Mouse (Mus musculus): ENCODE results near the gene B3galnt2. TPM values are rescaled to one million over a fixed set of nuclear protein-coding genes. Genes with fewer than 3 reads are reported as not detected.
A peak's percentile ranks its signal among the peaks of the same experiment; 100 is the strongest.
"Not testable (repeated sequence)": the region's sequence is repeated elsewhere in the genome, so short reads cannot be mapped to it uniquely, and the experiment has no call there.

B3galnt2 gene
- polyA plus RNA-seq, 1 experiment from 2014 or later, result 25.2 TPM

- Histone ChIP-seq H3K36me3 (replicated peaks) (peaks cover 4% of the 10 kb centered on the region), H3K4me3 (replicated peaks) (no peak overlapping the region), H3K9me3 (replicated peaks) (no peaks in the 10 kb centered on the region), H3K4me1 (replicated peaks) (peaks cover 86% of the 10 kb centered on the region), H3K4me2 (peak overlapping the region; percentile 54), H3K27ac (replicated peaks) (peak overlapping the region; percentile 93), H3K9ac (no peak overlapping the region), H3K27me3 (no peaks in the 10 kb centered on the region)
- peak; percentile 85 for ATAC-seq (ENCODE audit: insufficient read depth)
Observed at GRCm38 (mm10) chr13:14034073-14034348, 79.7 kb downstream of the B3galnt2 start.

- Histone ChIP-seq H3K27ac (replicated peaks) (peak overlapping the region; percentile 93), H3K4me1 (replicated peaks) (peaks cover 76% of the 10 kb centered on the region)
- not testable (repeated sequence) for H3K36me3 ChIP-seq (replicated peaks); H3K9ac ChIP-seq; H3K27me3 ChIP-seq; H3K9me3 ChIP-seq (replicated peaks); H3K4me3 ChIP-seq (replicated peaks); ATAC-seq (ENCODE audit: insufficient read depth); H3K4me2 ChIP-seq
- 80% methylated on average over 3 of the region's 3 CpGs for WGBS (ENCODE audit: insufficient replicate concordance)
Observed at GRCm38 (mm10) chr13:14035352-14035751, 81.1 kb downstream of the B3galnt2 start.

GRCm38 (mm10) chr13:14035875-14036630 lies 81.8 kb downstream of the B3galnt2 start:
- H3K27me3 ChIP-seq, result no peaks in the 10 kb centered on the region
- peaks cover 3% of the 10 kb centered on the region; the same call in 1 of the 2 replicates for H3K36me3 ChIP-seq (replicated peaks)
- no peak overlapping the region for H3K4me3 ChIP-seq (replicated peaks)
- WGBS (ENCODE audit: insufficient replicate concordance), result 82% methylated on average over 11 of the region's 11 CpGs
- peak overlapping the region; percentile 42; the same call in 1 of the 2 replicates for H3K27ac ChIP-seq (replicated peaks)
- ATAC-seq (ENCODE audit: insufficient read depth), result no peak
- H3K4me2 ChIP-seq, result no peak overlapping the region
- peaks cover 73% of the 10 kb centered on the region for H3K4me1 ChIP-seq (replicated peaks)
- H3K9ac ChIP-seq, result no peak overlapping the region
- no peaks in the 10 kb centered on the region for H3K9me3 ChIP-seq (replicated peaks)

GRCm38 (mm10) chr13:14038911-14039291 lies 84.6 kb downstream of the B3galnt2 start:
- peak overlapping the region; percentile 69 for H3K4me3 ChIP-seq (replicated peaks)
- peak overlapping the region; percentile 91 for H3K27ac ChIP-seq (replicated peaks)
- WGBS (ENCODE audit: insufficient replicate concordance), result 2% methylated on average over 8 of the region's 8 CpGs
- H3K27me3 ChIP-seq, result no peaks in the 10 kb centered on the region
- ATAC-seq (ENCODE audit: insufficient read depth), result peak; percentile 23
- H3K9me3 ChIP-seq (replicated peaks), result no peaks in the 10 kb centered on the region
- peak overlapping the region; percentile 77 for H3K9ac ChIP-seq
- peak overlapping the region; percentile 85 for H3K4me2 ChIP-seq
- H3K4me1 ChIP-seq (replicated peaks), result peaks cover 49% of the 10 kb centered on the region
- H3K36me3 ChIP-seq (replicated peaks), result peaks cover 3% of the 10 kb centered on the region; the same call in 1 of the 2 replicates

GRCm38 (mm10) chr13:14039292-14039965 lies 85.2 kb downstream of the B3galnt2 start, which contains the start of gene Tbce:
TSS of gene Tbce (minus strand) at chr13:14039638.
- Histone ChIP-seq H3K4me2 (peak within 1 kb of the TSS; percentile 85), H3K9ac (peak within 1 kb of the TSS; percentile 77), H3K27ac (replicated peaks) (peak within 1 kb of the TSS; percentile 91), H3K4me1 (replicated peaks) (peaks cover 43% of the 10 kb centered on the region), H3K9me3 (replicated peaks) (no peaks in the 10 kb centered on the region), H3K36me3 (replicated peaks) (peaks cover 3% of the 10 kb centered on the region; the same call in 1 of the 2 replicates), H3K27me3 (no peaks in the 10 kb centered on the region), H3K4me3 (replicated peaks) (peak within 1 kb of the TSS; percentile 69)
- under 1% methylated on average over 35 of the region's 35 CpGs for WGBS (ENCODE audit: insufficient replicate concordance)
- ATAC-seq (ENCODE audit: insufficient read depth), result peak; percentile 95

GRCm38 (mm10) chr13:14040186-14040585 lies 85.9 kb downstream of the B3galnt2 start:
- Histone ChIP-seq H3K9ac (peak overlapping the region; percentile 77), H3K4me1 (replicated peaks) (peaks cover 36% of the 10 kb centered on the region), H3K4me3 (replicated peaks) (peak overlapping the region; percentile 69), H3K4me2 (peak overlapping the region; percentile 85), H3K36me3 (replicated peaks) (peaks cover 3% of the 10 kb centered on the region; the same call in 1 of the 2 replicates), H3K27ac (replicated peaks) (peak overlapping the region; percentile 91), H3K27me3 (no peaks in the 10 kb centered on the region), H3K9me3 (replicated peaks) (no peaks in the 10 kb centered on the region)
- no peak for ATAC-seq (ENCODE audit: insufficient read depth)
- 37% methylated on average over 5 of the region's 5 CpGs for WGBS (ENCODE audit: insufficient replicate concordance)

- peaks cover 9% of the 10 kb centered on the region for H3K4me1 ChIP-seq (replicated peaks)
- H3K27me3 ChIP-seq, result no peaks in the 10 kb centered on the region
- no peak overlapping the region for H3K4me3 ChIP-seq (replicated peaks)
- no peak overlapping the region for H3K9ac ChIP-seq
- H3K27ac ChIP-seq (replicated peaks), result no peak overlapping the region
- peaks cover 9% of the 10 kb centered on the region; the same call in 1 of the 2 replicates for H3K36me3 ChIP-seq (replicated peaks)
- H3K4me2 ChIP-seq, result no peak overlapping the region
- no peak for ATAC-seq (ENCODE audit: insufficient read depth)
- no peaks in the 10 kb centered on the region for H3K9me3 ChIP-seq (replicated peaks)
Observed at GRCm38 (mm10) chr13:14043851-14044250, 89.6 kb downstream of the B3galnt2 start.

GRCm38 (mm10) chr13:14044521-14044920 lies 90.3 kb downstream of the B3galnt2 start:
- H3K27me3 ChIP-seq, result no peaks in the 10 kb centered on the region
- no peak overlapping the region for H3K4me3 ChIP-seq (replicated peaks)
- H3K4me1 ChIP-seq (replicated peaks), result peaks cover 8% of the 10 kb centered on the region
- WGBS (ENCODE audit: insufficient replicate concordance), result 19% methylated on average over 2 of the region's 2 CpGs
- peaks cover 16% of the 10 kb centered on the region; the same call in 1 of the 2 replicates for H3K36me3 ChIP-seq (replicated peaks)
- no peak for ATAC-seq (ENCODE audit: insufficient read depth)
- H3K27ac ChIP-seq (replicated peaks), result no peak overlapping the region
- no peak overlapping the region for H3K9ac ChIP-seq
- no peak overlapping the region for H3K4me2 ChIP-seq
- no peaks in the 10 kb centered on the region for H3K9me3 ChIP-seq (replicated peaks)

Other genes starting within 250 kb of the B3galnt2 start
- gene Gng4, start 170.4 kb upstream of the B3galnt2 start, polyA plus RNA-seq (2015; fragmentation: Nextera tagmentation; extraction: Ambion mirVana), result 0.02 and 0.03 TPM in 2 replicates
- 27.0 and 30.6 TPM in 2 replicates for gene Tbce, start 85.2 kb downstream of the B3galnt2 start, polyA plus RNA-seq (2015; fragmentation: Nextera tagmentation; extraction: Ambion mirVana)
- 16.8 and 19.3 TPM in 2 replicates for gene Arid4b, start 108.8 kb downstream of the B3galnt2 start, polyA plus RNA-seq (2015; fragmentation: Nextera tagmentation; extraction: Ambion mirVana)
- 9.7 and 11.3 TPM in 2 replicates for gene Ggps1, start 109.0 kb downstream of the B3galnt2 start, polyA plus RNA-seq (2015; fragmentation: Nextera tagmentation; extraction: Ambion mirVana)